Mouse (Mus musculus): Measurements from ENCODE around the gene Kcnma1. TPM values are rescaled to one million over a fixed set of nuclear protein-coding genes. Genes with fewer than 3 reads are reported as not detected.
A peak's percentile ranks its signal among the peaks of the same experiment; 100 is the strongest.

The Kcnma1 gene
- total RNA-seq, 2 experiments from 2014 or later: 35.5 to 50.7 TPM

DNA sequence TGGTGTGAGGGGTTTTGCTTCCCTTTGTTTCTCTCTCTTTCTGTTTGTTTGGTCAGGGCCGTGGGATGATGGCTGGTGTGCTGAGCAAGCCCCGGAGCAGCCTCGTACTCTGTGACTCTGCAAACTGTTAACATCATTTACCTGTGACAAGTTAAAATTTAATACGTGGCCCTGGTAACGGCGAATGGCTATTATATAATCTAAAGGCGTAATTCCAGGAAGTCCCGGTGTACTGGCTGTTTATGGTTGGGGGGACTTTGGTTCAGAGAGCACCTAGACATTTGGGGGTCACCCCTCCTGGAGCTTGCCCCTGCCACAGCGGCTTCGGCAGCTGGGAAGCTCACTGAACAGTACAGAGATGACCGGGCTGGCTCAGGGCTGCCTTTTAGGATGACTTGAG, 24.6 kb downstream of the Kcnma1 start:
- intact Hi-C loops (cut with DNase I; ENCODE audit: low total_unique reads): no loop called here
- DNase-seq: no peak

DNA sequence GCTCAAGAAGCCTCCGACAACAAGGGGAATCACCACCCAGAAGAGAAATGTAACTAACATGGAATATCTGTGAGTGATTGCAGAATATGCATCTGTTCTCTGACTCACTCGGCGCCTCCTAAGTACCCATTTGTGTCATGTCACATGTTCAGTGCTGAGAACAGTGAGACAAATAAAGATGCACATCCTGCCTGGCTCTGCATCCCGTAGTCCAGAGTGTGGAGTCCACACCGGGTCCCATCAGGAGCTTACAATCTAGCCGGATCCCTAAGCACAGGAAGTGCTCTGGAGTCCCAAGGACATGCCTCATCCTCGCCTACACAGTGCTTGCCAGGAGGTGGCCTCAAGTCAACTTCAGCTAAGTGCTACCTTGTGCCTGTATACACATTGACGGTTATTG, 32.1 kb downstream of the Kcnma1 start:
- no peak for DNase-seq

DNA sequence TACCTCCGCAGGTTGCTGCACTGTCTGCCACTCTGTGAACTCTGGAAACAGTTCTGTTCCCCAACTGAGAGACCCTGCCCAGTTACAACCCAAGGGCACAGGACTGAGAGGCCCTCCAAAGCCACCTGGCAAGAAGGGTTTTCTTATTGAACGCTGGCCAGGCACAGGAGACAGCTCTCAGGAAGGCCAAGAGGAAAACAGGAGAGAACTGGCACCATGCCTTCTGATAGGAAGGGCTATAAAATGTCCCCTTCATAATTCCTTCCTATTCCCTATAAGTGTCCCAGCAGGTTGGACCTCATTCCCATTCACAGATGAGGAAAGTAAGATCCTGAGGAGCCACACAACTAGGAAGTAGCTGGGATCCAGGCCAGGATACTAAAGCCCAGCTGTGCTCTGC, 39.6 kb downstream of the Kcnma1 start:
- DNase-seq: no peak
- intact Hi-C loops (cut with DNase I; ENCODE audit: low total_unique reads): no loop called here

More for the DNA sequence above, 32.1 kb downstream of the Kcnma1 start:
- intact Hi-C loops (cut with DNase I; ENCODE audit: low total_unique reads): no loop called here

DNA sequence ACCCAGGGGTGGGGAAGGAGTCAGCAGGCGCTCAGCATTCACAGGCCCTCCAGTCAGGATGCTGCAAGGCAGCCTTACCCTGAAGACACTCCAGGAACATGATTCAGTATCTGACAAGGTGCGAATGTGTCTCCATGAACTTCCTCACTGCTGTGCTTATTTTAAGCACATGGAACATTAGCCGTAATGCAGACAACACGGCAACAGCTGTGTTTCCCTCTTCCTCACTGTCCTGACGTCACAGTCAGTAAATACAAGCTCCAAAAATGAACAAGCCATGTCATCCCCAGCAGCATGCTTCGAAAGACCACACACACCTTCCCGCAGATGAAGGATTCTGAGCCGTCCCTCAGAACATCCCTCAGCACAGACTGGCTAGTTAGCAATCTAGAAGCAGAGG, 47.8 kb downstream of the Kcnma1 start:
- no peak for DNase-seq
- intact Hi-C loops (cut with DNase I; ENCODE audit: low total_unique reads): no loop called here

DNA sequence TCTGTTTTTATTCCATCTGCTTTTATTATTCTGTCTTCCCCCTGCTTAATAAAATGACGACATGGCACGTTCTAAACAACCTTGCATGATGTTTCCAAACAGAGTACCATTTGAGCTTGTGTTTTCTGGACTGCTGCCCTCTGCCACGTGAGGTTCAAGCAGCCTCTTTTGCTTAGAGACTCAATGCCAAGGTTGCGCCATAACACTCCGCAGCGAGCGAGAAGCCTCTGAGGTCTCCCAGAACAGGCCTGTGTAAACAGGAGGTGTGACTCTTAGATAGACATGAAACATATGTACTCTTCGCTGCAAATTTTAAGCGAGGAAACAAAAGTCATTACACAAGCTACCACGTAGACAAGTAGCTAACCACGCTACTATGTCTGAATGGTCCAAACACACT, 55.2 kb downstream of the Kcnma1 start:
- DNase-seq: no peak
- intact Hi-C loops (cut with DNase I; ENCODE audit: low total_unique reads): no loop called here

DNA sequence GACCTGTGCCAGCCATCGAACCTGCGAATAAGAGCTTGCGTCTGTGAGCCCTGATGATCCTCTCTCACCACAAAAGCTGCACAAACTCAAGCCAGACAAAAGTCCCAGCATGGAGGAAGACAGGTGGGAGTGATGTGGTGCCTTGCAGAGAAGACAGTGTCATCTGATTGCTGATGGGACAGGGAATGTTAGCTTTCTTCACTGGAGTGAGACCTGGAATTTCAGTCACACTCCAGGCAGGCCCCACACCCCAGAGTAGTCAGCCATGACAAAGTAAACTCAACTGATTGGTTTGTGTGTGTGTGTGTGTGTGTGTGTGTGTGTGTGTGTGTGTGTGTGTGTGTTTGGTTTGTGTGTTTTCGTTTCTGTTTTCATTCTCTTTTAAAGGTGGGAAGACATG, 57.0 kb downstream of the Kcnma1 start:
- no peak for DNase-seq
- intact Hi-C loops (cut with DNase I; ENCODE audit: low total_unique reads): no loop called here

DNA sequence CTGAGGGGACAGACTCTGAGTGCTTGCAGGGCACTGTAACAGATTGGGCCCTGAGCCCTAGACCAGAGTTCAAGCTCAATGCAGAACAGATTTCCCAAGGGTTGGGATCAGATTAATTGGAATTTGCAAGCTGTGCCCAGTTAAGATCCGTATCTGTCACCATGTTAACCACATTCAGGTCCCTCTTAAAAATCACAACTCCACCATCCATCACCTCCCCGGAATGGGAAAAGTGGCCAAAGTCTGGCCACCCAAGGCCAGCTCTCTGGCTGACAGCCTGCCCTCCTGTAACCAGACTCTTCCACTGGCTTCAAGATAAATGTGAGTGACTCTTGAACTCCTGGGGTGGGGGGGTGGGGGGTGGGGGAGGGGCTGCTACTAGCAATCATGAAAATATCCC, 70.4 kb downstream of the Kcnma1 start:
- intact Hi-C loops (cut with DNase I; ENCODE audit: low total_unique reads): no loop called here
- peak; percentile 57 for DNase-seq

DNA sequence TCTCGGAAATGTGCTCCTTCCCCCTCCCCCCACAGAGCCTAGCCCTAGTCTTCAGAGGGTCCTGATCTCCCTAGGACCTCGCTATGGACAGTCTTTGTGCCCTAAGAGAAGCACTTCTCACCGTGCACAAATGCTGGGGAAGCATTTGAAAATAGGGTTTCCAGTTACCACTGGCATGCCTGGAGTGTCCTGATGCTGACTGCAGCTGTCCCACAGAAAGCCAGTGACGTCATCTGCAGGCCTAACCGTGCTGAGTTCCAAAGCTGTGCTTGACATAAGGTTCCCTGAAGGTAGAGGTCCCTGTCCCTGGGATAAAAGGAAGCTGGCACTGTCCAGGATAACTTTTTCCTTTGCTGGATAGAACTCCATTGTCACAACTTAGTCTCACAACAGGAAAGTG, 71.1 kb downstream of the Kcnma1 start:
- DNase-seq: peak; percentile 52
- intact Hi-C loops (cut with DNase I; ENCODE audit: low total_unique reads): no loop called here

DNA sequence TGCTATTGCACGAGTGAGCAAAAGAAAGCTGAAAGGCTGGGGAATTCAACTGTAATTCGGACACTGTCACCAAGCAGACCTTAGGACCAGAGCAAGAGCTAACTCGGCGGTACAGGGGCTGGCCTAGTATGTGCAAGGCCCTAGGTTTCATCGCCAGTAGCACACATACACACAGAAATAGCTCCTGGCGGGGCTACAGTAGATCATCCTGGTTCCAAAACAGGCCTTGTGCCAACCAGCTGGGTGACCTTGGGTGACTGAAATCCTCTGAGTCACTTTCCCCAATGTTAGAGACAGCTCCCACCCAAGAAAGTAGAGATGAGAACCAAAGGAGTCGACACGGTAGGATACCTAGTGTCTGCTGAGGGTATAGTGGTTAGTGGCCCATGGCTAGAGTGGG, 72.2 kb downstream of the Kcnma1 start:
- intact Hi-C loops (cut with DNase I; ENCODE audit: low total_unique reads): no loop called here
- peak; percentile 67 for DNase-seq

DNA sequence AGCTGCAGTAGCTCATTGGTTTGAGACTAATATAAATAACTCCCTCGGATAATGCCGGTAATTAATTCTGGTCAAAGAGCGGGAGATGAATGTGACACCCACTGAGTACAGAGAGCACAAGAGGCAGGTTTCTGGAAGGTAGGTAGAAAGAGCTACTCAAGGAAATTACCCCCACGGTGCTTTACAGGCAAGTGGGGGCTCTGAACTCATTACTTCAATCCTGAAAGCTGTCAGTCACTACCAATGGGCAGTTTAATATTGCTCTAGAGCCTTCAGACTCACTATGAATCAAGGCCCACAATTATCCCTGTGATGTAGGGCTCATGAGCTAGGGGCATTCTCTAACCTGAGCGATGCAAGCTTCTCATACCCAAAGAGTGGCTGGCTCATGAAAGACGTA, 79.3 kb downstream of the Kcnma1 start:
- DNase-seq: no peak
- intact Hi-C loops (cut with DNase I; ENCODE audit: low total_unique reads): no loop called here

DNA sequence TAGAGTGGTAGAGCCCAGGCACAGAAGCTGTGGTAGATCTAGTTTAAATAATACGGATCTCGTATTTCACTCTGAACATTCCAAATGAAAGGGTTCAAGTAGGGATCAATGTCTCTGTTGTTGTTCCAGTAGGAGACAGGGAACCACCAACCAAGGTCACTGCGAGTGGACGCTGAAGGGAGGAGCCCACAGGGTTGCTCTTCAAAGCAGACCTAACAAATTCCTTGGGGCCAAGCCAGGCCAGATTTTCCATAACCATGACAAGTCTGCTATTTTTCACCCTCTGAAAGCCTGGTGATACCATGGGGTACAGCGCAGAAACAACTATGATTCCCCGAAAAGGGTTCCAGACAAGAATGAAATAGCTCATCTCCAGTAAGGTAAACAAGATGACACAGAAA, 82.6 kb downstream of the Kcnma1 start:
- intact Hi-C loops (cut with DNase I; ENCODE audit: low total_unique reads): no loop called here
- no peak for DNase-seq

DNA sequence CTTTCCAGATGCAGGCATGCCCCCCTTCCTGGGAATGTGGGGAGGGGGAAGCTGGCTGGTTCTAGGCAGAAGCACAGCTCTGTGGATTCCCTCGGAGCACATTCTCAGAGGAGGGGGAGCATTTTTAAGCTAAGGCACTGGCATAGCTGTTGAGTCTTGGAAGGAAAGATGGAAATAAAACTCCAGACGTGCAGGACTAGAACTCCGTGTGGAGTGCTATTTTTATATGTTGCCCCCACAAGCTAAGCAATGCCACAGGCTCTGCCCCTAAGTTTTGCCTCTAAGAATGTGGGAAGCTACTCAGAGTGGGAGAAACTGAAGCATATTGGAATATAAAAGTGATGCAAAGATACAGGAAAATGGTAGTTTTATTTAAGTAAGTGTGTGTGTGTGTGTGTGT, 85.1 kb downstream of the Kcnma1 start:
- no peak for DNase-seq
- intact Hi-C loops (cut with DNase I; ENCODE audit: low total_unique reads): no loop called here

DNA sequence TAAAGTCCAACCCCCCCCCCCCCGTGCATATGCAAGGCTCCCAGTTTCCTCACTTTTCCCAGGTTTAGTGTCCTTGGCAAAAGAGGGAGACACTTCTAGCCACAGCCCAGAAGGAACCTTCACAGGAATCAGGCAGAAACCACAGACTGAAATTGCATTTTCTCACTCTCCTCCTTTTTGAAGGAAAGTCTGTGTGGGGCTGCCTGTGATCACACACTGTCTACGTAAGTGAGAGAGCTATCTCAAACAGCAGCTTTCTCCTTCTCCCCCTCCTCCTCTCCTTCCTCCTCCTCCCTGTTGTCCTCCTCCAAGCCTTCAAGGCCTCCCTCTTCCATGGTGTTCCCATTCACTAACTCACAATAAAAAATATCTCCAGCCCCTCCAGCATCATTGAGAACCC, 90.9 kb downstream of the Kcnma1 start:
- DNase-seq: no peak
- intact Hi-C loops (cut with DNase I; ENCODE audit: low total_unique reads): no loop called here

DNA sequence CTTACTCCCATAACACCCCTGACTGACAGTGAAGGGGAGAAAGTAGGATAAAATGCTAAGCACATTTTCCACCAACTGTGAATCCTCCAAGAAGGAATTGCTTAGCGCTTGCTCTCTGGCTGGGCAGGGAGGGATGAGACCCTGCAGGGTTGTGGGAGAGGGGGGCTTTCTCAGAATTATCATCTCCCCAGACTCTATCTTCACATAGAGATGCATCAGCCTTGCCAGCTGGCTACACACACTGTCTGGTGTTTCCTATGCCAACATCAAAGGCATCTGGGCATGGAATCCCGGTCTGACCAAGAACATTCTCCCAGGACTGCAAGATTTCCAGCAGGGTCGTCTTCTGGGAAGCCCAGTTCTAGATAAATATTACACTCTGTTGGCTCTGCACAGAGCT, 91.5 kb downstream of the Kcnma1 start:
- intact Hi-C loops (cut with DNase I; ENCODE audit: low total_unique reads): no loop called here

DNA sequence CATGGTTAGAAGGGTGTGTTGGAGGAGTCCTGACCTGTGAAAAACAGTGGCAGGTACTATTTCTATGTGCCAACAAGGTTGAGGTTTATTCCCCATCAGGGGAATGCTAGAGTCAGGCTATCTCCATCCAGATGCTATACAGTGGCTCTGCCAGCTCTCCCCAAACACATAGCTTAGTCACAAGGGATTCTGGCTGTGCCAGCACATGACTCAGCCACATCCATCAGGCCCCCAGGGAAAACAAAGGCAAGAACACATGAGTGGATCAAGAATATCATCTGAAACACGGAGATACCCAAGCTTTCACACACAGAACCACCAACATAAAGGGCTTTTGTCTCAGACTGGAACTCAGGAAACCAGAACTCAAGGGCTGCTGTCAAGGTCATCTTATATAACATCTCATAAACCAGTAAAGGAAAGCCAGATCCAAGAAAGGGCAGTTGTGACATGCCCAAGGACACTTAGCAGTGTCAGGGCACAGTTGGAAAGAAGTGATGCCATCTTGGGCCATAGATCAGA, 103.1 kb downstream of the Kcnma1 start:
- intact Hi-C loops (cut with DNase I; ENCODE audit: low total_unique reads): no loop called here
- DNase-seq: no peak

More for the DNA sequence above, 91.5 kb downstream of the Kcnma1 start:
- DNase-seq: no peak

DNA sequence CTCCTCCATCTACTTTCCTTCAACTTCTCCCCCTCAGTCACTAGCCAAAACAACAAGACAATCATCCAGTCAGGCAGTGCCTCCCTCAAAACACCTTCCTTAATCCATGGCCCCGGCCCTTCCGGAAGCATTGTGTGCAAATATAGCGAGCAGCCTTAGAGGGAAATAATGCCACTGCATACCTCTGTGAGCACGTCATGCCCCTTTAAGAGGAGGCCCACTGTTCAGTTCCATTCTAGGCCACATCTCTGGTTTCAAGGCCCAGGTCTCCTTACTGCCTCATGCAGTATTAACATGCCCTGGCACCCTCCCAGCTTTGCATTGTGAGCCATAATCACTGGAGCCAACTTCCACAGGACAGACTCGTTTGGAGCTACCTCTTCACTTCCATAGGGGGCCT, 105.7 kb downstream of the Kcnma1 start:
- no peak for DNase-seq
- intact Hi-C loops (cut with DNase I; ENCODE audit: low total_unique reads): no loop called here

DNA sequence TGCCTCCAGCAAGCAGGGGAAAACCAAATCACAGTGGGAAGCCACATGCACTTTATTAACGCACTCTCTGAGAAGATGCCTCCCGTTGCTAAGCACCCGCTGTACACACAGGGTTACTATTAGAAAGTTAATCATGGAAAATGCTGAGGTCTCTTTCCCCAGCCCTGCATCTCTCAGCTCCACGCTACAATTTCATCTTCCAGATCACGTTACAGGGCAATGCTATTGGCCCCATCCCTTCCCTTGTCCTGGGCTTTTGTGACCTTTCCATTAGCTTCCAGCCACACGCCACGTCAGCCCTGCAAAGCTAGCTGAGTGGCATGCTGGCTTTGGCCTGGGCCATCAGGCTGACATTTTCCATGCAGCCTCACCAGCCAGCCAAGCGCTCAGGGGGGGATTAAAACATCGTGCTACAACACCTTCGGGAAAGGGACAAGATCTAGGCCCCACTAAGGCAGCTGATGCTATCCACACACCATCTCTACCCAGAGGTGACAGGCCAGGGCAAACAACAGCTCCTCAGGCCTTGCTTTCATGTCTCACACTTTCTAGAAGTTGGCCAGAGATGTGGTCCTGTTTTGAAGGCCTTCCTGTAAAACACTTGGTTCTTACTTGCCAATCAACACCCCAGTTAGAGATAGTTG, 111.5 kb downstream of the Kcnma1 start:
- intact Hi-C loops (cut with DNase I; ENCODE audit: low total_unique reads): no loop called here
- peak; percentile 60 for DNase-seq

DNA sequence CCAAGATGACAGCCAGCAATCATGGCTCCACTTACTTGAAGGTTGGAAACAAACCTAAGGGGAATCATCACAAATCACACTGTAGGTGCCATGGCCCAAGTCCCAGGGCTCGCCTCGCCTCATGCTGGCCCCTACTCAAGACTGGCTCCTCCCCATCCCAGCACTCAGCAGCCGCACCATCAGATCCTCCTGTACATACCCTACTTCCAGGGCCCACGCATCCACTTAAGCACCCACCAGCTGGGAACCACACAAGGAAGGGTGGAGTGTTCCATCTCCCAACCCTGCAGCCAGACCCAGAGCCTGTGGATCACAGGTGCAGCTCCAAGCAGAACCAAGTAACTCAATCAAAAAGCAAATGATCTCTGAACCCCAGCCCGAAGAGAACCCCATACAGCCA, 114.8 kb downstream of the Kcnma1 start:
- DNase-seq: no peak
- intact Hi-C loops (cut with DNase I; ENCODE audit: low total_unique reads): loop anchor here (10.0 kb wide), 1 partner anchor 105 kb away; no protein-coding TSS in a partner anchor

DNA sequence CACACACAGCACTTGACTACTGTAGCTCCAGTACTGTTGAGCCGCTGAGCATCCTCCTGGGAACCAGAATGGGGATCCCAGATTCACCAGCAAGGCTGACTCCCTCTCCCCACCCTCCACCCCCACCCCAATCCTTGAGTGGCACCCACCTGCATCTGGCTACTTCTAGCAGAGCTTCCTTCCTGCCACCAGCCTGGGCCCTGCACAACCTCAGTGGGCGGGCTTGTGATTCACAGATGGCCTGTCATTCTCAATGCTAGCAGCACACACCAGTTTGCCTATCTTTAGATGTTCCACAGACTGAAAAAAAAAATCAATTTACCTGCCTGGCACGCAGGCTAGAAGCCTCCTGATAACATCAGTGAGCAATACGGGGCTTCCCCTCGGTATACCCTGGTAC, 116.5 kb downstream of the Kcnma1 start:
- intact Hi-C loops (cut with DNase I; ENCODE audit: low total_unique reads): loop anchor here (10.0 kb wide), 1 partner anchor 107 kb away; no protein-coding TSS in a partner anchor
- DNase-seq: no peak

DNA sequence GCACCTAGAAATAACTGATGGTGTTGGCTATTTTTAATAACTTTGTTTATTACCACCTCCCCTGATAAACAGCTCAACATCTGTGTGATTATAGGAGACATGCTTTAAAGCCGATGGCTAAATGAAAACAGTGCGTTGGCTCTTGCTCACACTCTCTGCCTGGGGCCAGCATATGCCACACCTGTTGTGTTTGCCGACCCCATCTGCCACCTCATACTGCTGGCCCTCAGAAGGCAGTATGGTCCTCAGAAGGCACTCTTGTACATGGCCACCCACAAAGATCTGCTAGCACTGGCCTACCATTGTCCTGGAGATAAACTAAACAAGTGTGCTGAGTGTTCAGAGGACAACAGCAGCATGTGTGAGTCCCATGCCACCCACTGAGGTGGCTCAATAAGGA, 118.3 kb downstream of the Kcnma1 start:
- DNase-seq: no peak
- intact Hi-C loops (cut with DNase I; ENCODE audit: low total_unique reads): loop anchor here (10.0 kb wide), 1 partner anchor 109 kb away; no protein-coding TSS in a partner anchor

DNA sequence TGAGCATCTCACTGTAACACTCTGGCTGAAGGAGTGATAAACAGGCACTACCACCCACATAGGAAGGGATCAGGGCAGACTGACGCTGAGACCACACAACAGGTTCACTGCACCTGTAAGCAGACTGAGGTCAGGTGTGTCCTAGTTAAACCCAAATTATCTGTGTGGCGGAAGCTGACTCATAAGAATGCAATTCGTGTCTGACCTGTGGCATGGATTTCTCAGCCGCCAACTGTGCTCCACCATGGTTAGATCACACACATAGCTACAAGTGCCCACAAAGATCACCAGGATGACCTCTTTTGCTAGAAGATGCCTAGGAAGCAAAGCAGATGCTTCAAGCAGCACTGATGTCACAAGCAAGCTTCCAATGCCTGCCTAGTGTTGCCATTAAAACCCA, 128.2 kb downstream of the Kcnma1 start:
- intact Hi-C loops (cut with DNase I; ENCODE audit: low total_unique reads): no loop called here
- DNase-seq: no peak

DNA sequence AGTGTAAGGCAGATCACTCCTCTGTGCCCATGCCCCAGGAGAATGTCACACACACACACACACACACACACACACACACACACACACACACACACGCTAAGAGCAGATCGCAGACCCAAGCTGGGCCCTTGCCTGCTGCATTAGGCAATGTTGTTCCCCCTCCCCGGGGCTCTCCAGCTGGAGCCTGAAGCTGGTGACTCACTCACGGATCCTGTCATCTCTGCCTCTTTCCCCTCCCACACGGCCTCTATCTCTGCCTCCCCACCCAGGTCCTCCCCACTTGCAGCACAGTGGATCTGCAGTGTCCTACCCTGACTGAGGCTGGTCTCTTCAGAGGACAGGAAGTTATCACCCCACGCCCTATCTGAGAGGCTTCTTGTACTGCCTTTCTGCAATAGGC, 128.8 kb downstream of the Kcnma1 start:
- intact Hi-C loops (cut with DNase I; ENCODE audit: low total_unique reads): no loop called here
- peak; percentile 71 for DNase-seq

Data from gastrocnemius, postnatal 14 days (tissue).